Mouse (Mus musculus) megakaryocyte, embryonic 14.5 days (primary cell): Measurements from ENCODE around the gene Kdelr3. TPM values are rescaled to one million over a fixed set of nuclear protein-coding genes. Genes with fewer than 3 reads are reported as not detected.
A peak's percentile ranks its signal among the peaks of the same experiment; 100 is the strongest.

Experiments
- H3K27me3 ChIP-seq: replicated peaks from 2 replicates; pipeline ENCODE3; 2012; ENCODE audit warnings: inconsistent platforms
- H3K36me3 ChIP-seq: replicated peaks from 2 replicates; pipeline ENCODE3; 2012; ENCODE audit warnings: low read length, inconsistent platforms, mixed read lengths
- H3K4me1 ChIP-seq: 2 replicates; pipeline ENCODE4 v1.6.1; 2012; ENCODE audit warnings: inconsistent platforms
- H3K4me3 ChIP-seq: replicated peaks from 2 replicates; pipeline ENCODE3; 2012; ENCODE audit warnings: moderate library complexity, mild to moderate bottlenecking, inconsistent platforms
- H3K9me3 ChIP-seq: 2 replicates; pipeline ENCODE4 v1.6.1; 2012; ENCODE audit warnings: inconsistent platforms
- FLI1 ChIP-seq: IDR thresholded peaks from 2 replicates; pipeline ENCODE4 v1.6.1; 2012; ENCODE audit warnings: low read length, inconsistent platforms, mixed read lengths
- GATA1 ChIP-seq: IDR thresholded peaks from 3 replicates; pipeline ENCODE4 v1.6.1; 2012; ENCODE audit warnings: mixed read lengths, low read length, inconsistent platforms, borderline replicate concordance
- polyA plus RNA-seq: library from polyadenylated mRNA; stranded (reverse); fragments of >175 nt; gene quantifications from 2 replicates; pipeline ENCODE4 v1.2.3, GENCODE M21; 2012; ENCODE audit warnings: low replicate concordance; ENCODE audit not compliant: insufficient read depth

Gene Kdelr3
- not detected in 2 replicates for polyA plus RNA-seq

DNA sequence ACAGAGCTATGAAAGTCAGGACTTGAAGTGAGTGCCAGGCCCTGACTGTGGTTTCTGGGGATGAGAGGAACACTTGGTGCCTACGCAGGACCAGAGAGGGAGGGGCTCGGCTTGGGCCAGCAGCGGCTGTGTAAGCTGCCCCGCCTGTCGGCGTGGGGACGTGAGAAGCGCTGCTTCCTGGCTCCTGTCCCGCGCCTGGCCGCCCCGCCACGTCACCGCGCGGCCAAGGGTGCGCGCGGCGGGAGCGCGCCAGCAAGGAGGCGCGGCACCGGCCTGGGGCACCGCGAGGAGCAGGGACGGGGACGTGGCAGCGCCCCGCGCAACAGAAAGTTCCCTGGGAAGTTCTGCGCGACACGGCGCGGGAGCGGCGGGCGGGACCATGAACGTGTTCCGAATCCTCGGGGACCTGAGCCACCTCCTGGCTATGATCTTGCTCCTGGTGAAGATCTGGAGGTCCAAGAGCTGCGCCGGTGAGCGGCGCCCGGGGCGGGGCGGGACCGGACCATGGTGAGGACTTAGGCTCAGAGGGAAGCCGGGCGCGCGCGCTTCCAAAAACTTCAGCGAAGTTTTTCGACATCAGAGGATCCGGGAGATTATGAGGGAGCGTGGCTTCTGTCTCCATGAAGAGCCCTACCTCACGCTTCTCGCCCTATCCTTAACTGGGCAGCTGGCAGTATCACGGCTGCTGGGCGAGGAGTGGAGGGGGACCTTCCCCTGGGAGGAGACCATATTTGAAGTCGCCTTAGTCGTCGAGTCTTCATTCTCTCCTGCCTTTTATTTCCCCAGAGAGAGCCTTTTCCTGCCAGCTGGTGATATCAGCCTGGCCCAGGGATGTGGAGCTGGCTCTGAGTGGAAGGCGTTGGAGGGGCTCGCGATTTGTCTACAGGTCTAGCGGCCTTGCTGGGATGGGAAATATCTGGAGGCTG lies at the start of gene Kdelr3:
TSS of gene Kdelr3 (plus strand) at position 241 of the 926 bp plus-strand sequence.
- Histone ChIP-seq H3K9me3 (peaks cover 24% of the 10 kb centered on the region), H3K27me3 (peaks cover 87% of the 10 kb centered on the region), H3K4me1 (peaks cover 39% of the 10 kb centered on the region), H3K36me3 (no peaks in the 10 kb centered on the region), H3K4me3 (peak within 1 kb of the TSS; percentile 90)
- no peak for TF ChIP-seq FLI1

DNA sequence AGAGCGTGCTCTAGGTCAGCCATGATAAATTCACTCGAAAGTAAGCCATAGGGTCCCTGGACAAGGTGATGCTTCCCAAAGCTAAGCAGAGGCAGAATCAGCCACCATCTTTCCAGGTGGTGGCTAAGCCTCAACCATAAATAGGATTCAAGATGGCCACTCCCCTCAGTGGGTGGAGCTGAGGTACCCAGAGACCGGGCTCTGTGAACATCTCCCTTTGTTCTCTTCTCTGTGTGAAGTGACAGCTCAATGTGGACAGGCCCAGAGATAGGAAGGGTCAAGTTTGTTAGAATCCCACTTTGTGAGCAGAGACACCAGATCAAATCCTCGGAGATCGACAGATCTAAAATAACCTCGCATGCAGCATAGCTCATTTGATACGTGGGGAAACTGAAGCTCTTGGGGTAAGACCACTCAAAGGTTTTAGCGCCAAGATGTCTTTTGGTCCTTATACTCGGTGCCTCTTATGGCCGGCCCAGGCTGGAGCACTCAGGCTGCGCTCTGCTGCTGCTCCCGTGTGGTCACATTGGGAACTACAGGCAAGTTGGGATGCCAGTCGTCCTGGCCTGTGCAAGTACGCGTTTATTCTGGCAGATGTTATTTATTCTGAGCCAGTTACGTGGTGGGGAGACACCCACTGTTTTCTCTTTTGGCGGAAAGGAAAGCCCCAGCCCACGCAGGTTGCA lies 49.5 kb upstream of the Kdelr3 start:
- Histone ChIP-seq H3K36me3 (no peaks in the 10 kb centered on the region), H3K9me3 (peaks cover 30% of the 10 kb centered on the region), H3K4me3 (peak overlapping the region; percentile 54), H3K27me3 (peaks cover 39% of the 10 kb centered on the region), H3K4me1 (peaks cover 35% of the 10 kb centered on the region)
- no peak for TF ChIP-seq FLI1

DNA sequence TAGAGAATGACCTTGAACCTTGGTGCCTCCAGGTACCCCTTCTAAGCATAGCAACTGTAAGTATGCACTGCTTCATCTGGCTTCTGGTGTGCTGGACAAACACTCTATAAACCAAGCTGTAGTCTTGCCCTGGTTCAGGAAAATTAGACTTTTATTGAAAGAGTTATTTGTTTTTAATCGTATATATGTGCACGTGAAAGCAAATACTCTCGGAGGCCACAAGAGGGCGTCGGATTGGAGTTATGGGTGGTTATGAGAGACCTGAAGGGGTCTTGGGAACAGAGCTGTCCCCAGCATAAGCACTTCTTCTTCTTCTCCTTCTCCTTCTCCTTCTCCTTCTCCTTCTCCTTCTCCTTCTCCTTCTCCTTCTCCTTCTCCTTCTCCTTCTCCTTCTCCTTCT lies 46.6 kb upstream of the Kdelr3 start:
- no peak overlapping the region for H3K4me3 ChIP-seq
- H3K4me1 ChIP-seq, result peaks cover 24% of the 10 kb centered on the region
- peaks cover 25% of the 10 kb centered on the region for H3K27me3 ChIP-seq
- TF ChIP-seq GATA1, result no peak
- TF ChIP-seq FLI1, result no peak
- peaks cover 26% of the 10 kb centered on the region for H3K9me3 ChIP-seq
- no peaks in the 10 kb centered on the region for H3K36me3 ChIP-seq

DNA sequence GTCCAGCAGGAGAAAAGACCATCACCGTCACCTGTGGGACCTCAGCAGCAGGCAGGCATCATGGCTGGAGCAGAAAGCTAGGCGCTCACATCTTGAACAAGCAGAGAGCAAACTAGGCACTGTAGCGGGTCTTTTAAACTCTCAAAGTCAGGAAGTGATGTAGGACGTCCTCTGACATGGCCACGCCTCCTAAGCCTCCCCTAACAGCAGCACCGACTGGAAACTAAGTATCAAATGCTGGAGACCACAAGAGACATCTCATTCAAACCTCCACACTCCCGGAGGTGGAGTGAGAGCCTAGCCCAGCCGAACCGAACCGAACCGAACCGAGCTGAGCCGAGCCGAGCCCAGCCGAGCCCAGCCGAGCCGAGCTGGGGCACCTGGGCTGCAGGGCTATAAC lies 45.6 kb upstream of the Kdelr3 start:
- peaks cover 31% of the 10 kb centered on the region for H3K9me3 ChIP-seq
- no peak for TF ChIP-seq FLI1
- no peak for TF ChIP-seq GATA1
- H3K4me1 ChIP-seq, result peaks cover 17% of the 10 kb centered on the region
- no peaks in the 10 kb centered on the region for H3K36me3 ChIP-seq
- H3K27me3 ChIP-seq, result peaks cover 32% of the 10 kb centered on the region
- H3K4me3 ChIP-seq, result no peak overlapping the region

DNA sequence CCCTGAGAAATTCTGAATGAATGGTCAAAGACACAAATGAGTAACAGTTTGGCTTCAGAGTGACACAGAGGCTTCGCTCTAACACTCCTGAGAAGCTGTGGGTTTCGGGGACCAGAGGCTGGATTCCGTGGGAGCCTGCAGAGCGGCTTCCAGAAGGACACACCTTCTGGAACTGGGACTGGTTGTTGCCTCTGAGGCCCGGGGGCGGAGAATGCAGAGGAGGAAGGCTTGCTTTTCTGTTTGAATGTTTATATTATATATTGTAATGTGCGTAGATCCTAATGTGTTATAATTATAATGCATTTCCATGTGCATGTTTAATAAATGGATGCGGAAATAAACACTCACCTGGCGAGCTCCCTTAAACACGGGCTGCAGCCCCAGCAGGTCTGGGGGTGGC lies 45.1 kb upstream of the Kdelr3 start:
- peaks cover 32% of the 10 kb centered on the region for H3K9me3 ChIP-seq
- TF ChIP-seq GATA1 (no peak), FLI1 (no peak)

DNA sequence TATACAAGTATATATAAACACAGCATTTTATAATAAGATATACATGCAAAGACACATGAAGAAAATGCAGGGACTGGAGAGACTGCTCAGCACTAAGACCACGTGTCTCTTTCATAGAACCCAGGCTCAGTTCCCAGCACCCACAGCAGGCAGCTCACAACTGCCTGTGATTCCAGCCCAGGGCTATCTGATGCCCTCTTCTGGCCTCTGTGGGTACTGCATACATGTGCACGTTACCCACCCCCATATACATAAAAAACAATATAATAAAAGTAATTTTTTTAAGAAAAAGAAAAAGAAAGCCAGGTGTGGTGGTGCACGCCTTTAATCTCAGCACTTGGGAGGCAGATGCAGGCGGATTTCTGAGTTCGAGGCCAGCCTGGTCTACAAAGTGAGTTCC lies 43.2 kb upstream of the Kdelr3 start:
- Histone ChIP-seq H3K27me3 (peaks cover 34% of the 10 kb centered on the region), H3K36me3 (no peaks in the 10 kb centered on the region), H3K9me3 (peaks cover 32% of the 10 kb centered on the region), H3K4me3 (no peak overlapping the region), H3K4me1 (peaks cover 4% of the 10 kb centered on the region; the same call in 1 of the 2 replicates)
- TF ChIP-seq GATA1, result no peak
- TF ChIP-seq FLI1, result no peak

More for the DNA sequence above, 45.1 kb upstream of the Kdelr3 start:
- H3K4me3 ChIP-seq, result no peak overlapping the region
- peaks cover 33% of the 10 kb centered on the region for H3K27me3 ChIP-seq
- H3K36me3 ChIP-seq, result no peaks in the 10 kb centered on the region
- H3K4me1 ChIP-seq, result peaks cover 17% of the 10 kb centered on the region

DNA sequence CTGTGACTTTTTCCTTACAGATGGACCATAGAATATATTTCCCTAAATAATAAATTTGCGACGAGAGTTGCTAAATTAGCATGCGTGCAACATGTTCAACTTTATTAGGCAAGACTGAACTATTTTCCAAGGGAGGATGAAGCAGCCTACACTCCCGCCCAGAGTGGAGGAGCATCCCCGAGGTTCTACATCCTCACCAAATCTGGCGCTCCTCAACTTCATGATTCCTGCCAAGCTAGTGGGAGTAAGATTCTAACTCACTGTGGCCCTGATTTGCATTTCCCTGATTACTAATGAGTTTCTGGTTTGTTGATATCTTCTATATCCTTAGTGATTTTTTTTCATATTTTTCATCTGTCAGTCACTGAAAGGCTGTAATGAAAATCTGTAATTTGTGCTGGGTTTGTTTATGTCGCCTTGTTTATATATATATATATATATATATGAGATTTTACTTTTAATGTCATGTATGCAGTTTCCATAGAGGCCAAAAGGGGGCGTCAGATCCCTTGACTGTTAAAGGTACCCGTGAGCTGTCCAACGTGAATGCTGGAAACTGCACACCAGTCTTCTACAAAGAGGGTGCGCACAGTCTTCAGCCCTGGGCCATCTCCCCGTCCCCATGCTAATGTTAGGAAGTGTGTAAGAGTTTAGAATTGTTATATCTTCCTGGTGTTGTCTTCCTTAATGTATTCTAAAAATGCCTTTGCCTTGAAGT lies 42.4 kb upstream of the Kdelr3 start:
- Histone ChIP-seq H3K36me3 (no peaks in the 10 kb centered on the region), H3K4me1 (peaks cover 4% of the 10 kb centered on the region; the same call in 1 of the 2 replicates), H3K9me3 (peaks cover 32% of the 10 kb centered on the region), H3K4me3 (no peak overlapping the region), H3K27me3 (peaks cover 40% of the 10 kb centered on the region)
- TF ChIP-seq GATA1 (no peak), FLI1 (no peak)

DNA sequence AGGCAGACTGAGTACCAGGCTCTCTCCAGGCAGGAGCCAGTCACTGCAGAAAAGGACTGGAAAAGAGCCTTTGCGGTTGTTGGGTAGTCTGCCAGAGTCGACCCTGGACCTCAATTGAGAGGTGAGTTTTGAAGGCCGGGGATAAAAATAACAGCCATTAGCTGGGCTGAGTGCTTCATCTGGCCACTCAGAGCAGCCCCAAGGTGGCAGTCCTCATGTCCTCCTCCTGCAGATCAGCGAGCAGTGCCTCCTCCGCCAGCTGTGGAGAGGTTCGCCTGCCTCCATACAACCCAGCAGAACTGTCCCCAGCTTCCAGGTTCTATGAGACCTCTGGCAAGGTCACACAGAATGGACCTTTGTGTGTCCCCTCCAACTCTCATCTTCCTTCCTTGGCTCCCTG lies 39.0 kb upstream of the Kdelr3 start:
- no peaks in the 10 kb centered on the region for H3K36me3 ChIP-seq
- H3K4me3 ChIP-seq, result no peak overlapping the region
- H3K9me3 ChIP-seq, result peaks cover 14% of the 10 kb centered on the region
- H3K4me1 ChIP-seq, result peaks cover 5% of the 10 kb centered on the region; the same call in 1 of the 2 replicates
- peaks cover 59% of the 10 kb centered on the region for H3K27me3 ChIP-seq
- TF ChIP-seq GATA1 (no peak), FLI1 (no peak)

DNA sequence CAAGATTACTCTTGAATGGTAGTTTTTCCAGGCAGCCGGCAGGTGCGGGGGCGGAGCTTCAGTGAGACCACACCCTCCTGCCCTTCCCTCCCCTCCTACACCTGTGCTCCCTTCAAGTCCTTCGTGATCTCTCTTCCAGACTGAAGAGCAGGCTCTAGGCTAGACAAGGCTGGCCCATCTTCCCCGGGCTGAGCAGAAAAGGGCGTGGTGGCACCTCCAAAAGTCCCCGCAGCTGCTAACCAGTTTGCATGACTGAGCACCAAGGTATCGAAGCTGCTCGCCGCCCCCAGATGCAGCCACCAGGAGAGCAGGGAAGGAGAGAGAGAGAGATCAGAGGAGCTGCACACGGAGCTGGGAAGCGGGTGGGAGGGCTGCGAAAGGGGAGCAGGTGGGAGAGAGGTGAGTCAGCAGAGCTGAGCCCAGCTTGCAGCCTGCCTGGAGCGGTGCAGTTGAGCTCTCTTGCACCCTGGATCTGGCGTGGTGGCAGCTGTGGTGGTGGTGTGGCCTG lies 35.0 kb upstream of the Kdelr3 start:
- no peaks in the 10 kb centered on the region; the same call in 1 of the 2 replicates for H3K9me3 ChIP-seq
- no peaks in the 10 kb centered on the region for H3K36me3 ChIP-seq
- H3K4me3 ChIP-seq, result no peak overlapping the region
- TF ChIP-seq FLI1 (no peak), GATA1 (no peak)
- peaks cover 5% of the 10 kb centered on the region; the same call in 1 of the 2 replicates for H3K4me1 ChIP-seq
- H3K27me3 ChIP-seq, result peaks cover 79% of the 10 kb centered on the region
